Mouse (Mus musculus) spleen, adult 2 months (tissue): ENCODE measurements at regions not wholly inside any gene's neighbourhood (a gene's known extent, or its start where the extent isn't known, plus 50 kb on each side); places are given as distances from the start of the nearest gene placed in this dataset.
"Not testable (repeated sequence)": the region's sequence is repeated elsewhere in the genome, so short reads cannot be mapped to it uniquely, and the experiment has no call there.

ENCODE experiments used
- DNase-seq, 2 experiments: peaks; one replicate each; pipeline versions ENCODE4 v3.0.0 to v3.0.0-alpha.2; 2012 to 2021; ENCODE audit warnings: low spot score in 2 of 2, low read depth in 1 of 2
- H3K27ac ChIP-seq: fragments of 200-500 bp; 2 replicates; pipeline ENCODE4 v1.5.1; 2012; ENCODE audit warnings: low read length, inconsistent platforms; ENCODE audit not compliant: insufficient read depth
- H3K27me3 ChIP-seq: fragments of 200-500 bp; 2 replicates; pipeline ENCODE4 v1.6.1; 2012; ENCODE audit warnings: mild to moderate bottlenecking, moderate library complexity, low read length, inconsistent platforms; ENCODE audit not compliant: control insufficient read depth, insufficient read depth
- H3K36me3 ChIP-seq: fragments of 200-500 bp; 2 replicates; pipeline ENCODE4 v1.6.1; 2012; ENCODE audit warnings: mild to moderate bottlenecking, low read length, inconsistent platforms; ENCODE audit not compliant: control insufficient read depth, insufficient read depth
- H3K4me1 ChIP-seq: fragments of 200-500 bp; 2 replicates; pipeline ENCODE4 v1.6.1; 2011; ENCODE audit warnings: inconsistent platforms; ENCODE audit not compliant: control insufficient read depth, insufficient read depth, insufficient read length
- H3K4me3 ChIP-seq: fragments of 200-500 bp; 2 replicates; pipeline ENCODE4 v1.5.1; 2011; ENCODE audit warnings: mild to moderate bottlenecking, inconsistent platforms; ENCODE audit not compliant: insufficient read depth, insufficient read length; ENCODE audit errors: extremely low read depth
- CTCF ChIP-seq: fragments of 200-500 bp; IDR thresholded peaks from 2 replicates; pipeline ENCODE4 v1.5.1; 2011; ENCODE audit warnings: mild to moderate bottlenecking, inconsistent platforms; ENCODE audit not compliant: insufficient read depth, insufficient read length, insufficient replicate concordance; ENCODE audit errors: extremely low read depth
- POLR2A ChIP-seq: fragments of 200-500 bp; IDR thresholded peaks from 2 replicates; pipeline ENCODE4 v1.6.1; 2011; ENCODE audit warnings: low read depth, low read length, inconsistent platforms
- WGBS: fragments of 180-500 bp; shearing (Covaris S2); methylation state at CpG from one replicate; pipeline ENCODE4 v1.1.7; 2018; 5-methylcytosine and 5-hydroxymethylcytosine counted together

DNA sequence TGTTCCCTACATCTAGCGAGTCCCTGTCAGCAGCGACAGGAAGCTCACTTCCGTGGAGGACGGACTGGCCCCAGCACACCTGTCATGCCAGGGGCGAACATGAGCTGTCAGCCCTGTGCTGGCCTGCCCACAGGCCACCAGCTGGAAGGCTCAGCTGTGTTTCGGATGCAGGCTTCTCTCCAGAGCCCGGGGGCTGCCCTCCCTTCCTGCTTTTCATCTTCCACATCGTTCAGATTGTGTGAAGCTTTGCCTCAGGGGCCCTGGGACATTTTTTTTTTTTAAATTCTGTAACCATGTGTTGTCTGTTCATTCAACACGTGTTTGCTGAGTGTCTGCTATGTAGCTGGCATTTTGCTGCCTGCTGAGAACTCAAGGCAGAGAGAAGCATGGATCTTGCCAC lies 167.2 kb downstream of the Csl start:
- no peak overlapping the region for H3K27ac ChIP-seq

DNA sequence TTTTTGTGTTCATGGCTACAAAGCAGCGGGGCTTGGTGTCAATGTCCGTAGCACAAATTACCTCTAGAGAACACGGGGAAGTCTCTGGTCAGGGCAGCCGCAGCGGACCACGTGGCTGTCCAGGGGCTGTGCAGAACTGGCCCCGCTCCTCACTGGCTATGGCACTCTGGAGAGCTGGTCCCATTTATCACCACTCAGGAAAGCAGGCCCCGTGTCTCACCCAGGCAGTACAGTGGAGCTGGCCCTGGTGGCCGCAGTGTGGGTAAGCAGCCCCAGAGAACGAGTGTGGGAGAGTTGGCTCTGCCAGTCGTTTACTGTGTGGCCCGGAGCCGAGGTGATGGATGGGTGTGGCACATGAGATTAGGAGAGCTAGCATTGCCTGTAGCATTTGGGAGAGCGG lies 163.8 kb downstream of the Csl start:
- Histone ChIP-seq H3K4me1 (peaks cover 2% of the 10 kb centered on the region; the same call in 1 of the 2 replicates), H3K27me3 (no peaks in the 10 kb centered on the region), H3K36me3 (no peaks in the 10 kb centered on the region), H3K4me3 (no peak overlapping the region), H3K27ac (no peak overlapping the region)
- DNase-seq: no peak
- TF ChIP-seq CTCF (no peak), POLR2A (no peak)
- 94% methylated on average over 14 of the region's 14 CpGs for WGBS

More for the DNA sequence above, 167.2 kb downstream of the Csl start:
- H3K27me3 ChIP-seq: no peaks in the 10 kb centered on the region
- 3% methylated on average over 9 of the region's 9 CpGs for WGBS
- no peak for TF ChIP-seq POLR2A
- TF ChIP-seq CTCF: no peak
- no peaks in the 10 kb centered on the region for H3K36me3 ChIP-seq
- H3K4me3 ChIP-seq: no peak overlapping the region
- H3K4me1 ChIP-seq: peaks cover 2% of the 10 kb centered on the region; the same call in 1 of the 2 replicates
- no peak for DNase-seq

DNA sequence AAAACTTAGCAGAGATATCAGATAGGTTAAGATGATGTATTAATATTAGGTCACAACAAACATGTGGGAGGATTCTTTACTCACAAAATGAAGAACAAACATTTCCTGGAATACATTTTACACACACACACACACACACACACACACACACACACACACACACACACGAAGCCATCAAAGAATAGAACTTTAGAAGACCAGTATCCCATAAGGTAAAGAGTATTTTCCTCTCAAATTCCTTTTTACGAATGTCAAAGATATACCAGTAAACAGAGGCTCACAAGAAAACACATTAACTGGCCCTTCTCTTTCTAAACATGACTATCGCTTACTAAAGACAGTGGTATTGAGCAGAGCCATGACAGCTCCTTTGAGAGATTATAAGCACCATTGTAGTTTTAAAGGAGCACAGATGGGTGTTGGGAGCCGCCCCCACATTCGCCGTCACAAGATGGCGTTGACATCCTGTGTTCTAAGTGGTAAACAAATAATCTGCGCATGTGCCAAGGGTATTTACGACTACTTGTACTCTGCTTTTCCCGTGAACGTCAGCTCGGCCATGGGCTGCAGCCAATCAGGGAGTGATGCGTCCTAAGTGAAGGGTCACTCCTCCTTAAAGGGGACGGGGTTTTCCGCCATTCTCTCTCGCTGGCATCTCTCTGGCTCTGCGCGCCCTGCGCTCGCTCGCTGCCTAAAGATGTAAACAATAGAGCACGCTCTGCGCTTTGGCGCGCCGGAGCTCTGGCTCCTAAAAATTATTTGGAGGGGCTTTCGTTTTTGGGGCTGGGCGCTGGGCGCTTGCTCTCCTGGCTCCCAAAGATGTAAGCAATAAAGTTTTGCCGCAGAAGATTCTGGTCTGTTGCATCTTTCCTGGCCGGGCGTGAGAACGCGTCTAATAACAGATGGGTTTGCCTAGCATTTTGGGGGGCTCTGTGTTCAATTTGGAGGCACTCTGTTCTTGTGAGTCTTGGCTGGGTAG lies 160.0 kb downstream of the Csl start:
- WGBS: 61% methylated on average over 28 of the region's 34 CpGs
- H3K27me3 ChIP-seq, H3K27ac ChIP-seq, H3K36me3 ChIP-seq, H3K4me1 ChIP-seq: not testable (repeated sequence)
- peak in 1 of 2 experiments; percentile 42 for DNase-seq
- H3K4me3 ChIP-seq: peak overlapping the region; percentile 59

DNA sequence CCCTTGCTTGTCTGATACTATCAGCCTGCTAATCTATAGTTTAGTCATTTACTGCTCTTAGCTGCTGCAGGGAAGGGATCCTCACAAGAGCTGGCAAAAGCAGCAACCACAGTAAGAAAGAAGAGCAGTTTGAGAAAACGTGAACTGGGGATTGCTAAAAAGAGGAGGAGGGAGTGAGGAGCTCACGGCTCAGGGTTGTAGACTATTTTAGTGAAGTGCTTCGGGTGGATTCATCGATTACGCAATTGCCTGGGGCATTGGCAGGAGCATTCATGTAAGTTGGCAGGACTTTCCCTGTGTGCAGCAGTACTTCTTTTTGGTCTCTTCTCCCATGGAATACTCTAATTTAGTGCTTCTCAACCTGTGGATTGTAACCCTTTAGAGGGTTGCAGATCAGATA lies 157.1 kb downstream of the Csl start:
- 74% methylated on average over 5 of the region's 5 CpGs for WGBS
- no peaks in the 10 kb centered on the region for H3K36me3 ChIP-seq
- DNase-seq: no peak
- no peaks in the 10 kb centered on the region for H3K27me3 ChIP-seq
- H3K4me1 ChIP-seq: no peaks in the 10 kb centered on the region
- H3K27ac ChIP-seq: no peak overlapping the region
- TF ChIP-seq POLR2A (no peak), CTCF (no peak)
- no peak overlapping the region for H3K4me3 ChIP-seq

DNA sequence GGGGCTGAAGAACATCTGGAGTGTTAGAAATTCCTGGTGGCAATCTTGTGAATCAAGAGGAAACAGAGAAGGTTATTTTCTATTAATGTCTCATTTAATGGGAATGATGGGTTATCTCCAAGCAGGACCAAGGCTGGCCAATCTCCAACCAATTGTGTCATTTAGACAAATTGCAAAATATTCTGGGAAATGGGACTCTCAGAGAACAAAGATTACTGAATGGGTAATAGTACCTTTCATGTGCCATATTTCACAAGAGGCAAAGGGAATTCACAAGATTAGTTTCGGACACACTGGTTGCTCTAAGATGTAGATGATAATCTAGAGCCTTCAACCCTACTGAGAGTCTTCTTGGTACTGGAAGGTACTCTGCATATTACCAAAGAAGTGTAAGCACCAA lies 155.3 kb downstream of the Csl start:
- Histone ChIP-seq H3K4me3 (no peak overlapping the region), H3K27ac (no peak overlapping the region), H3K27me3 (no peaks in the 10 kb centered on the region), H3K4me1 (no peaks in the 10 kb centered on the region), H3K36me3 (no peaks in the 10 kb centered on the region)
- WGBS: 76% methylated on average over 1 of the region's 1 CpGs
- TF ChIP-seq POLR2A (no peak), CTCF (no peak)
- DNase-seq: no peak

DNA sequence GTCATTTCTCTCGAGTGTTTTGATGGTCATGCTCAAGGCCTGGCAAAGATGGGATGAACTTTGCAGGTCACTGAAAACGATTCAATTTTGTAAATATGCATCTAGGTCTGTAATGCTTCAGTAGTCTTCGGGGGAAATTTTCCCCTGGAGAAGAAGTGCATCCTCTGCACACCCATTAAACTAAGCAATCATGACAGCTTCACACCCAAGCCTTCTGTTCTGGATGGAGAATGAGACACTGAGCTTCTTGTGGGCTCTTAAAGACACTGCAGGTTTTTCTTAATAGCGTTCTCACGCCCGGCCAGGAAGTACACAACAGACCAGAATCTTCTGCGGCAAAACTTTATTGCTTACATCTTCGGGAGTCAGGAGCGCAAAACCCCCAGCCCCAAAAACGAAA lies 151.0 kb downstream of the Csl start:
- no peak overlapping the region for H3K27ac ChIP-seq
- no peak overlapping the region for H3K4me3 ChIP-seq
- WGBS: 91% methylated on average over 10 of the region's 10 CpGs

DNA sequence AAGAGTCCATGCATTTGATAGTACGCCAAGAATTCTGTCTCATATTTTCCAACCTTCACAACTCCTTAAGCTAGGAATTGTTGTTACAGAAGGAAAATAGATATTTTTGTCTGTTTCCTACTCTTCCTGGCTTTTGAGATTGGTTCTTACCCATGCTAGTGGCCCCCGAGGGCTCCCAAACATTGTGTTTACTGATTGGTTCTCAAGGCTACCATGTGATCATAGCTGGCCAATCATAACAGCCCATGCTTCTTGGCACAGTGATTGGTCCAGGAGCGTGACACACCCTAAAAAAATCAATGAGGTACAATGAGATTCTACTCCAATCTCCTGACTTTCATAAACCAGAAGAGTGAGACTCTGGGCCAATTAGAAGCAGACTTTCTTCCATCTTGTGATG lies 150.0 kb downstream of the Csl start:
- Histone ChIP-seq H3K27me3 (no peaks in the 10 kb centered on the region), H3K36me3 (no peaks in the 10 kb centered on the region), H3K4me1 (no peaks in the 10 kb centered on the region), H3K27ac (no peak overlapping the region), H3K4me3 (no peak overlapping the region)
- TF ChIP-seq CTCF (no peak), POLR2A (no peak)
- WGBS: 92% methylated on average over 3 of the region's 3 CpGs
- DNase-seq: no peak

More for the DNA sequence above, 151.0 kb downstream of the Csl start:
- Histone ChIP-seq H3K36me3 (no peaks in the 10 kb centered on the region), H3K4me1 (no peaks in the 10 kb centered on the region), H3K27me3 (no peaks in the 10 kb centered on the region)
- TF ChIP-seq POLR2A (no peak), CTCF (no peak)
- DNase-seq: no peak
